Mouse (Mus musculus): Measurements from ENCODE around the gene Gpr174. TPM values are rescaled to one million over a fixed set of nuclear protein-coding genes. Genes with fewer than 3 reads are reported as not detected.

The Gpr174 gene
- polyA plus RNA-seq (2012; rRNA removed): 0.03 and 0.06 TPM in 2 replicates

GRCm38 (mm10) chrX:107255486-107256227 lies at the start of gene Gpr174:
TSS of gene Gpr174 (plus strand) at chrX:107255878.

Other genes with a start within 250 kb of the Gpr174 start
- gene P2ry10, start 167.4 kb upstream of the Gpr174 start, polyA plus RNA-seq (2012; rRNA removed): 0.23 and 0.27 TPM in 2 replicates
- gene P2ry10b, start 107.0 kb upstream of the Gpr174 start, polyA plus RNA-seq (2012; rRNA removed): 0.19 and 0.36 TPM in 2 replicates
- 2.6 and 3.0 TPM in 2 replicates for gene Itm2a, start 147.5 kb downstream of the Gpr174 start, polyA plus RNA-seq (2012; rRNA removed)